Mouse (Mus musculus) C3H10T1/2 (cell line): ENCODE measurements around the gene AU022751. TPM values are rescaled to one million over a fixed set of nuclear protein-coding genes. Genes with fewer than 3 reads are reported as not detected.

Source experiments
- polyA plus RNA-seq, 2 experiments: library from polyadenylated mRNA; unstranded; fragments of >200 nt; fragmentation: generic; extraction: Trizol; gene quantifications; one replicate each; pipeline ENCODE4 v1.2.1; 2012; ENCODE audit warnings: missing spikeins in 2 of 2

Gene AU022751
- polyA plus RNA-seq, result not detected

DNA sequence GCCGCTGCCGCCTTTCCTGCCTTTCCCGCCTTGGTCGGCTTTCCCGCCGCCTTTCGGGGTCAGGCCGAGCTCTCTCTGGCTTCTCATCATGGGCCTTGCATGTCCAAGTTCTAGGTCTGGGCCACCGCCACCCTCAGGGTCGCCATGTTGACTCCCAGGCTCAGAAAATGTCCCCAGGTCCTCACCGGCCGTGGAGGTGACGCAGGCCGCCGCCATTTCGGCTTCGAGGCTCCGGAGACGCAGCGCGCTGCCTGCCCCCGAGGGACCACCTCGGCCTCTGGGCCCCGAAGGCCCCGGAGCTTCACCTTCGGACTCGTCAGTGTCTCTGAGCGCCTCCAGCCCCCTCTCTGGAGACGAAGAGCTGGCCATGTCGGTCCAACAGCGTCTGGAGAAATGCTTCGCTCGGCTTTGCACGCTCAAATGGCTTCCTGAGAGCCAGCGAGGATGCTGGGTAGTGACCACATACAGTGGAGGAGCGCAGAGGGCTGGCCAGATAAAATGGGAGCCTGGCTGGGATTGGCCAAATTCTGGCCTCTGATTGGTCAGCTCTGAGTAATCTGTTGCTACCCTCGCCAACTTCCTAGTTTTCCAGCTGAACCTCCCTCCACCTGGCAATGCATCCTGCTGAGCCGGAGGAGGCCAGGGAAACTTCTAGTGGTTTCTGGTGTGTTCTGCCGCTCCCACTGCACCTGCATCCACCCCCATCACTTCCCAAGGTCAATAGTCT, at the start of gene AU022751:
Gene AU022751 (minus strand): TSS at position 466 of the 727 bp plus-strand sequence.

DNA sequence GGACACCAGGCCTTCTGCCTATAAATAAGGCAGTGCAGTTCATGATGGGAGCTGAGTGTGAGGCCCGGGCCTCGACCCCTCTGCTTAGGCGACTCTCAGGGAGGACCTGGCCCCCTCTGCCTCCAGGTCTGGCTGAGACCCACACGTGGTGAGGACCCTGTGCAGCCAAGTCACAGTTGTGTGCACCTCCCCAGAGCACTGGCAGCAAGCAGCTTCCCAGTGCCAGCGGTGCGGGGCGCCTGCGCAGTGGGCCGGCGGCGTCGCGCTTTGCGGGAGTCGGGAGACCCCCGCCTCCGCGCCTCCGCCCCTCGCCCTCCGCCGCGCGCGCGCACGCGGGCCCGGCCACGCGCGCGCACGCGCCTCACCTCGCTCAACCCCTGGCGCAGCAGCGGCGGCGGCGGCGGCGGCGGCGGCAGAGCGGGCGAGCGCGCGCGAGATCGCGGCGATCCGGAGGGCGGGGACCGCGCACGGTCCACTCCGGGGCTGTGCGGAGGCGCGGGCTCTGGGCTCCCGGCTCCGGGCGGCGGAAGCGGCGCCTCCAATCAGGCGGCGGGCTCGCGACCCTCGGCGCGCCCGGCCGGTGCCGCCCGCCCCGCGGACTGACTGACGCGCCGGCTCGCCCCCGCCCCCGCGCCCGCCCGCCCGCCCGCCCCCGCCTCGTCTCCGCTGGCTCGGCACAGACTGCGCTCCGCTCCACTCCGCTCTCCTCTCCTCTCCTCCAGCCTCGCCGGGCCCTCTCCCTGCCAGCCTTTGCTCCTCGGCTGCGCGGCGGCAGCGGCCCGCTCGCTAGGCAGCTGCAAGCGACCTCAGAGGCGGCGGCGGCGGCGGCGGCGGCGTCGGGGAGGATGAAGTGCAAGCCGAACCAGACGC, 35.9 kb downstream of the AU022751 start, which contains the start of gene Nudt11:
Gene Nudt11 (plus strand): TSS at position 388 of the 870 bp plus-strand sequence.

Other genes starting within 250 kb of the AU022751 start
- gene Nudt11, start 36.0 kb downstream of the AU022751 start, polyA plus RNA-seq, result not detected
- not detected for gene Nudt10, start 89.6 kb upstream of the AU022751 start, polyA plus RNA-seq
- under 1 TPM in 1 of 2 experiments, not detected in 1; 0.02 TPM for gene Bmp15, start 237.3 kb upstream of the AU022751 start, polyA plus RNA-seq